ENCODE assay signal across 9 mouse cellular contexts in the genomic region with DNA sequence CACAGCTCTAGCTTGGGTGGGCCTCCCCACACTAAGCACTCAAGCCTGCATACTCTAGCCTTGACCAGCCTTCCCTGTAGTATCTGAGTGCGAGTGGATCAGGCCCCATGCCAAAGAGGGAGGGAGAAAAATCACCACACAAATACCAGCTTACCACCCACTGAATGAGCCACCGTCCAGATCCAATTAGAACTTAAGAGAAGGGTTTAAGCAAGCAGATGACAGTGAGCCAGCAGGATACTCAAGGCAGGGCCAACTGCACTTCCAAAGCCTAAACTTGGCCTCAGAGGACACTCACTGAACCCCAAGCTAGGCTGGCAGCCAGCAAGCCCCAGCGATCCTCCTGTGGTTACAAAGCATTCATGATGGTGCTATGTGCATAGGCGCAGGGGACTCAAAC. TPM values are rescaled to one million over a fixed set of nuclear protein-coding genes. Genes with fewer than 3 reads are reported as not detected.
DNase-seq lines count a peak whose midpoint lies in the region.
"Had no signal": no experiment of that assay in that cellular context is flagged by ENCODE, and none has a peak within 500 bp of the region (broad histone marks: within the 10 kb centered on the region; RNA-seq: fewer than 3 reads in every experiment).

No protein-coding gene starts in this region.

- intact Hi-C loops in left cerebral cortex, postnatal 10 days (cut with DNase I), result no loop called here

- DNase-seq in left cerebral cortex, adult 18-20 months (ENCODE audit: low spot score in 2 of 2), result peak; percentile 50 to 56
- DNase-seq in left cerebral cortex, postnatal 10 days (ENCODE audit: extremely low spot score in 1 of 2, low spot score in 2 of 2), result no peak
- peak; percentile 82 for DNase-seq in adrenal gland, postnatal 14 days
- peak; percentile 76 to 80 for DNase-seq in cerebellum, postnatal 10 days
- peak; percentile 71 for DNase-seq in lung, postnatal 10 days
- no peak for DNase-seq in urinary bladder, adult 2 months (ENCODE audit: low spot score)
- no peak for DNase-seq in frontal cortex, postnatal 10 days (ENCODE audit: low spot score in 2 of 2)
- DNase-seq in thymus, postnatal 0 days (ENCODE audit: low spot score), result no peak
- DNase-seq: thymus, adult 2 months had no signal

RNA-seq across cellular contexts. Expression of a gene that starts 19.6 kb away (rescaled TPM):
- 10 to 100 TPM; 37.9 to 38.7 TPM for total RNA-seq in left cerebral cortex, adult 18-20 months (2021)
- total RNA-seq in left cerebral cortex, postnatal 10 days (2021), result 10 to 100 TPM; 39.4 to 40.2 TPM
- total RNA-seq in adrenal gland, postnatal 14 days (2021), result 17.2 and 19.4 TPM in 2 replicates
- 23.2 and 27.5 TPM in 2 replicates for polyA plus RNA-seq in urinary bladder, adult 2 months (2012; rRNA removed)
- polyA plus RNA-seq in thymus, postnatal 0 days (2015; fragmentation: Nextera tagmentation; extraction: Ambion mirVana), result 7.7 and 10.0 TPM in 2 replicates

Comparison
In these comparisons a context has a peak if more than half of its experiments do, and no peak if none do; other contexts are left out.
1. DNase-seq: peak in left cerebral cortex, adult 18-20 months (2 of 2), adrenal gland, postnatal 14 days (single experiment), cerebellum, postnatal 10 days (2 of 2) and lung, postnatal 10 days (single experiment); none in left cerebral cortex, postnatal 10 days (0 of 2), urinary bladder, adult 2 months (single experiment), frontal cortex, postnatal 10 days (0 of 2) and thymus, postnatal 0 days (single experiment).